Mouse (Mus musculus): ENCODE data around the gene Adap1.

Gene Adap1

GRCm38 (mm10) chr5:139323260-139323924, 2.0 kb downstream of the Adap1 start:
- no peak for DNase-seq (ENCODE audit: low spot score)

- no peak for DNase-seq (ENCODE audit: low spot score)
Measured at GRCm38 (mm10) chr5:139321331-139321730, 4.1 kb downstream of the Adap1 start.

GRCm38 (mm10) chr5:139320424-139320823, 5.0 kb downstream of the Adap1 start:
- no peak for DNase-seq (ENCODE audit: low spot score)

GRCm38 (mm10) chr5:139317751-139318504, 7.5 kb downstream of the Adap1 start:
- DNase-seq (ENCODE audit: low spot score), result no peak

- no peak for DNase-seq (ENCODE audit: low spot score)
Measured at GRCm38 (mm10) chr5:139316982-139317675, 8.3 kb downstream of the Adap1 start.

GRCm38 (mm10) chr5:139314941-139315642, 10.3 kb downstream of the Adap1 start:
- no peak for DNase-seq (ENCODE audit: low spot score)

GRCm38 (mm10) chr5:139313536-139313935, 11.9 kb downstream of the Adap1 start:
- no peak for DNase-seq (ENCODE audit: low spot score)

- DNase-seq (ENCODE audit: low spot score), result no peak
Measured at GRCm38 (mm10) chr5:139311822-139312221, 13.6 kb downstream of the Adap1 start.

- DNase-seq (ENCODE audit: low spot score), result no peak
Measured at GRCm38 (mm10) chr5:139310477-139310876, 14.9 kb downstream of the Adap1 start.

- no peak for DNase-seq (ENCODE audit: low spot score)
Measured at GRCm38 (mm10) chr5:139309946-139310345, 15.5 kb downstream of the Adap1 start.

GRCm38 (mm10) chr5:139303646-139304061, 21.8 kb downstream of the Adap1 start:
- no peak for DNase-seq (ENCODE audit: low spot score)

GRCm38 (mm10) chr5:139302101-139302500, 23.3 kb downstream of the Adap1 start:
- DNase-seq (ENCODE audit: low spot score), result no peak

GRCm38 (mm10) chr5:139297745-139298144, 27.7 kb downstream of the Adap1 start:
- no peak for DNase-seq (ENCODE audit: low spot score)

- DNase-seq (ENCODE audit: low spot score), result no peak
Measured at GRCm38 (mm10) chr5:139297092-139297491, 28.3 kb downstream of the Adap1 start.

GRCm38 (mm10) chr5:139294089-139294488, 31.3 kb downstream of the Adap1 start:
- no peak for DNase-seq (ENCODE audit: low spot score)

- DNase-seq (ENCODE audit: low spot score), result no peak
Measured at GRCm38 (mm10) chr5:139291811-139292560, 33.4 kb downstream of the Adap1 start.

- no peak for DNase-seq (ENCODE audit: low spot score)
Measured at GRCm38 (mm10) chr5:139290467-139291259, 34.8 kb downstream of the Adap1 start.

- no peak for DNase-seq (ENCODE audit: low spot score)
Measured at GRCm38 (mm10) chr5:139288591-139288990, 36.8 kb downstream of the Adap1 start.

- no peak for DNase-seq (ENCODE audit: low spot score)
Measured at GRCm38 (mm10) chr5:139287787-139288186, 37.6 kb downstream of the Adap1 start.

- no peak for DNase-seq (ENCODE audit: low spot score)
Measured at GRCm38 (mm10) chr5:139287099-139287498, 38.3 kb downstream of the Adap1 start.
